22 mouse cellular contexts compared by ENCODE assay signal in genomic region chr2:38280376-38280775, GRCm38 (mm10). TPM values are rescaled to one million over a fixed set of nuclear protein-coding genes. Genes with fewer than 3 reads are reported as not detected.
"Had no signal": no experiment of that assay in that cellular context is flagged by ENCODE, and none has a peak within 500 bp of the region (broad histone marks: within the 10 kb centered on the region; RNA-seq: fewer than 3 reads in every experiment).

No protein-coding gene starts in this region.

- H3K4me2 ChIP-seq: liver, embryonic 15.5 days; lung, embryonic 14.5 days; midbrain, embryonic 11.5 days; midbrain, embryonic 13.5 days; midbrain, embryonic 15.5 days; neural tube, embryonic 12.5 days; stomach, embryonic 15.5 days had no signal

- ATAC-seq: midbrain, embryonic 13.5 days; midbrain, embryonic 15.5 days had no signal

- H3K27ac ChIP-seq: liver, embryonic 15.5 days; macrophage; midbrain, embryonic 13.5 days; midbrain, embryonic 15.5 days; neural tube, embryonic 12.5 days; stomach, embryonic 15.5 days; stomach, postnatal 0 days had no signal

- H3K9ac ChIP-seq: liver, embryonic 15.5 days; lung, embryonic 14.5 days; midbrain, embryonic 13.5 days; midbrain, embryonic 15.5 days; neural tube, embryonic 12.5 days; stomach, embryonic 15.5 days had no signal

- H3K4me1 ChIP-seq: neural tube, embryonic 12.5 days; stomach, embryonic 15.5 days had no signal

- H3K36me3 ChIP-seq: liver, embryonic 15.5 days; midbrain, embryonic 13.5 days; midbrain, embryonic 15.5 days; neural tube, embryonic 12.5 days; stomach, embryonic 15.5 days had no signal

- DNase-seq: lung, adult 18-20 months; lung, embryonic 14.5 days; lung, postnatal 10 days; lung, postnatal 36 days; right cerebral cortex, postnatal 14 days; thymus, adult 2 months; thymus, postnatal 25 days; thymus, postnatal 4 days had no signal

- H3K27me3 ChIP-seq: liver, embryonic 15.5 days; megakaryocyte, embryonic 14.5 days; midbrain, embryonic 13.5 days; midbrain, embryonic 15.5 days; neural tube, embryonic 12.5 days; stomach, embryonic 15.5 days had no signal

- H3K9me3 ChIP-seq: liver, embryonic 15.5 days; megakaryocyte, embryonic 14.5 days; midbrain, embryonic 13.5 days; midbrain, embryonic 15.5 days; neural tube, embryonic 12.5 days; stomach, embryonic 15.5 days had no signal

- H3K4me3 ChIP-seq: liver, embryonic 15.5 days; megakaryocyte, embryonic 14.5 days; midbrain, embryonic 13.5 days; midbrain, embryonic 15.5 days; neural tube, embryonic 12.5 days; stomach, embryonic 15.5 days had no signal

RNA-seq across cellular contexts. Expression of gene Lhx2, which starts 58.7 kb away (rescaled TPM):
- total RNA-seq: megakaryocyte progenitor cell, adult 5-6 weeks; monocyte, adult 5-6 weeks; neutrophil, adult 5-6 weeks had no signal
- polyA plus RNA-seq: lung, embryonic 16.5 days; stomach, postnatal 0 days; urinary bladder, adult 2 months had no signal
